Mouse (Mus musculus) T-cell, adult 2 months (primary cell): ENCODE results near the gene Guca1b.

Experiments
- DNase-seq: peaks from one replicate; pipeline ENCODE4 v3.0.0; 2022; ENCODE audit warnings: low spot score

Gene Guca1b

GRCm38 (mm10) chr17:47385145-47385544 lies at the start of gene Guca1b:
Guca1b (plus strand) TSS chr17:47385393.
- DNase-seq = no peak

- DNase-seq = no peak
Measured at GRCm38 (mm10) chr17:47343121-47343520, 42.1 kb upstream of the Guca1b start.

GRCm38 (mm10) chr17:47349721-47350319 lies 35.4 kb upstream of the Guca1b start:
- no peak for DNase-seq

- DNase-seq = peak; percentile 46
Measured at GRCm38 (mm10) chr17:47359964-47360363, 25.2 kb upstream of the Guca1b start.

- no peak for DNase-seq
Measured at GRCm38 (mm10) chr17:47361343-47361742, 23.9 kb upstream of the Guca1b start.

GRCm38 (mm10) chr17:47368401-47369086 lies 16.6 kb upstream of the Guca1b start, which contains the start of gene Mrps10:
Mrps10 (plus strand) TSS chr17:47368887.
- DNase-seq = peak; percentile 87

- DNase-seq = no peak
Measured at GRCm38 (mm10) chr17:47369087-47369443, 16.1 kb upstream of the Guca1b start.

- peak; percentile 71 for DNase-seq
Measured at GRCm38 (mm10) chr17:47371451-47371850, 13.7 kb upstream of the Guca1b start.

GRCm38 (mm10) chr17:47373991-47374390 lies 11.2 kb upstream of the Guca1b start:
- no peak for DNase-seq

- no peak for DNase-seq
Measured at GRCm38 (mm10) chr17:47376779-47377280, 8.4 kb upstream of the Guca1b start.

GRCm38 (mm10) chr17:47378133-47378532 lies 7.1 kb upstream of the Guca1b start:
- no peak for DNase-seq

GRCm38 (mm10) chr17:47381917-47382316 lies 3.3 kb upstream of the Guca1b start:
- no peak for DNase-seq

- DNase-seq = no peak
Measured at GRCm38 (mm10) chr17:47383266-47383665, 1.9 kb upstream of the Guca1b start.

GRCm38 (mm10) chr17:47384064-47384463 lies 1.1 kb upstream of the Guca1b start:
- DNase-seq = no peak

GRCm38 (mm10) chr17:47386649-47387048 lies 1.5 kb downstream of the Guca1b start:
- DNase-seq = peak; percentile 49

- peak; percentile 25 for DNase-seq
Measured at GRCm38 (mm10) chr17:47394223-47394869, 9.2 kb downstream of the Guca1b start.

- peak; percentile 48 for DNase-seq
Measured at GRCm38 (mm10) chr17:47395376-47395913, 10.3 kb downstream of the Guca1b start.

GRCm38 (mm10) chr17:47399091-47399490 lies 13.9 kb downstream of the Guca1b start:
- no peak for DNase-seq

GRCm38 (mm10) chr17:47400451-47400850 lies 15.3 kb downstream of the Guca1b start, which contains the start of gene Guca1a:
Guca1a (minus strand) TSS chr17:47400584.
- no peak for DNase-seq

GRCm38 (mm10) chr17:47407717-47408557 lies 22.7 kb downstream of the Guca1b start:
- DNase-seq = no peak

- peak; percentile 41 for DNase-seq
Measured at GRCm38 (mm10) chr17:47408558-47408898, 23.3 kb downstream of the Guca1b start.
